ENCODE assay signal across 11 mouse cellular contexts in genomic region chr6:72724494-72725180, GRCm38 (mm10).
DNase-seq lines count a peak whose midpoint lies in the region; ATAC-seq lines count a peak whose summit lies in the region.
"Had no signal": no experiment of that assay in that cellular context is flagged by ENCODE, and none has a peak within 500 bp of the region (broad histone marks: within the 10 kb centered on the region; RNA-seq: fewer than 3 reads in every experiment).

No protein-coding gene starts in this region.

- H3K27ac ChIP-seq in hindbrain, embryonic 10.5 days = peak overlapping the region; percentile 65
- no peak overlapping the region for H3K27ac ChIP-seq in hindbrain, embryonic 14.5 days
- no peak overlapping the region for H3K27ac ChIP-seq in midbrain, embryonic 11.5 days (ENCODE audit: low read depth, low read length)
- no peak overlapping the region for H3K27ac ChIP-seq in midbrain, embryonic 15.5 days
- peak overlapping the region; percentile 38 for H3K27ac ChIP-seq in limb, embryonic 11.5 days (replicated peaks; ENCODE audit: low read depth, low read length)
- H3K27ac ChIP-seq: midbrain, embryonic 12.5 days had no signal

- no peak for ATAC-seq in hindbrain, embryonic 14.5 days (ENCODE audit: low FRiP score)
- ATAC-seq in midbrain, embryonic 11.5 days (ENCODE audit: low FRiP score) = no peak
- no peak for ATAC-seq in midbrain, embryonic 15.5 days (replicated peaks)
- no peak for ATAC-seq in limb, embryonic 11.5 days (ENCODE audit: insufficient number of reproducible peaks, low FRiP score, low TSS enrichment, low read depth)
- ATAC-seq: inflammation-experienced regulatory T-cells, adult 6 months had no signal

- DNase-seq in hindbrain, embryonic 10.5 days (ENCODE audit: low spot score) = no peak
- no peak for DNase-seq in hindbrain, embryonic 14.5 days (ENCODE audit: low spot score)
- DNase-seq in midbrain, embryonic 11.5 days (ENCODE audit: low spot score, missing footprints) = peak; percentile 87
- no peak for DNase-seq in limb, embryonic 11.5 days (ENCODE audit: low spot score)
- DNase-seq in thymus, postnatal 4 days = peak; percentile 62
- DNase-seq in right cerebral cortex, adult 2 months (ENCODE audit: low spot score in 2 of 2) = no peak
- DNase-seq in urinary bladder, postnatal 25 days (ENCODE audit: low spot score) = no peak
- DNase-seq: cerebellum, adult 11 months had no signal

- H3K4me2 ChIP-seq in hindbrain, embryonic 14.5 days (replicated peaks) = no peak overlapping the region
- H3K4me2 ChIP-seq in midbrain, embryonic 11.5 days = no peak overlapping the region
- no peak overlapping the region for H3K4me2 ChIP-seq in midbrain, embryonic 15.5 days
- H3K4me2 ChIP-seq in limb, embryonic 11.5 days (ENCODE audit: low read depth, severe bottlenecking) = no peak overlapping the region
- H3K4me2 ChIP-seq: midbrain, embryonic 12.5 days had no signal

- 58% methylated on average over 8 of the region's 8 CpGs for WGBS in hindbrain, embryonic 10.5 days
- 62% methylated on average over 8 of the region's 8 CpGs for WGBS in hindbrain, embryonic 14.5 days
- 61% methylated on average over 8 of the region's 8 CpGs for WGBS in midbrain, embryonic 11.5 days
- WGBS in midbrain, embryonic 15.5 days = 67% methylated on average over 8 of the region's 8 CpGs
- 47% methylated on average over 8 of the region's 8 CpGs for WGBS in limb, embryonic 11.5 days

- no peaks in the 10 kb centered on the region for H3K36me3 ChIP-seq in hindbrain, embryonic 10.5 days
- no peaks in the 10 kb centered on the region for H3K36me3 ChIP-seq in hindbrain, embryonic 14.5 days (replicated peaks; ENCODE audit: control insufficient read depth, insufficient read depth)
- no peaks in the 10 kb centered on the region for H3K36me3 ChIP-seq in midbrain, embryonic 11.5 days (ENCODE audit: control insufficient read depth, insufficient read depth, low read length)
- no peaks in the 10 kb centered on the region for H3K36me3 ChIP-seq in midbrain, embryonic 15.5 days (replicated peaks)
- no peaks in the 10 kb centered on the region for H3K36me3 ChIP-seq in limb, embryonic 11.5 days (ENCODE audit: control insufficient read depth, insufficient read depth, low read length)
- H3K36me3 ChIP-seq: midbrain, embryonic 12.5 days had no signal

- no peaks in the 10 kb centered on the region for H3K9me3 ChIP-seq in hindbrain, embryonic 10.5 days
- H3K9me3 ChIP-seq in hindbrain, embryonic 14.5 days (ENCODE audit: control insufficient read depth, low read length) = no peaks in the 10 kb centered on the region
- no peaks in the 10 kb centered on the region for H3K9me3 ChIP-seq in midbrain, embryonic 11.5 days (ENCODE audit: control insufficient read depth, low read length)
- no peaks in the 10 kb centered on the region for H3K9me3 ChIP-seq in midbrain, embryonic 15.5 days
- no peaks in the 10 kb centered on the region for H3K9me3 ChIP-seq in limb, embryonic 11.5 days (ENCODE audit: control insufficient read depth, low read length)
- H3K9me3 ChIP-seq: midbrain, embryonic 12.5 days had no signal

- H3K4me3 ChIP-seq in hindbrain, embryonic 10.5 days = no peak overlapping the region
- no peak overlapping the region for H3K4me3 ChIP-seq in hindbrain, embryonic 14.5 days (replicated peaks; ENCODE audit: low read length)
- H3K4me3 ChIP-seq in midbrain, embryonic 11.5 days (ENCODE audit: low read depth, low read length) = no peak overlapping the region
- no peak overlapping the region for H3K4me3 ChIP-seq in midbrain, embryonic 15.5 days
- H3K4me3 ChIP-seq in limb, embryonic 11.5 days (ENCODE audit: low read depth, low read length) = no peak overlapping the region
- H3K4me3 ChIP-seq: midbrain, embryonic 12.5 days had no signal

- no peak overlapping the region for H3K9ac ChIP-seq in hindbrain, embryonic 14.5 days
- no peak overlapping the region for H3K9ac ChIP-seq in midbrain, embryonic 11.5 days (ENCODE audit: low read length)
- H3K9ac ChIP-seq in midbrain, embryonic 15.5 days = no peak overlapping the region
- no peak overlapping the region for H3K9ac ChIP-seq in limb, embryonic 11.5 days (ENCODE audit: low read length)
- H3K9ac ChIP-seq: midbrain, embryonic 12.5 days had no signal

- H3K27me3 ChIP-seq in hindbrain, embryonic 10.5 days (ENCODE audit: insufficient read depth, poor library complexity, severe bottlenecking) = no peaks in the 10 kb centered on the region
- H3K27me3 ChIP-seq in hindbrain, embryonic 14.5 days (ENCODE audit: control insufficient read depth, insufficient read depth, low read length) = no peaks in the 10 kb centered on the region
- no peaks in the 10 kb centered on the region for H3K27me3 ChIP-seq in midbrain, embryonic 11.5 days (ENCODE audit: control insufficient read depth, insufficient read depth, low read length)
- H3K27me3 ChIP-seq in midbrain, embryonic 15.5 days (replicated peaks) = no peaks in the 10 kb centered on the region
- no peaks in the 10 kb centered on the region for H3K27me3 ChIP-seq in limb, embryonic 11.5 days (ENCODE audit: control insufficient read depth, insufficient read depth, low read length)
- H3K27me3 ChIP-seq: midbrain, embryonic 12.5 days had no signal

- peaks cover 64% of the 10 kb centered on the region for H3K4me1 ChIP-seq in hindbrain, embryonic 10.5 days (replicated peaks)
- peaks cover 15% of the 10 kb centered on the region for H3K4me1 ChIP-seq in hindbrain, embryonic 14.5 days (replicated peaks; ENCODE audit: control insufficient read depth, insufficient read depth, low read length)
- peaks cover 27% of the 10 kb centered on the region for H3K4me1 ChIP-seq in midbrain, embryonic 11.5 days (ENCODE audit: control insufficient read depth, insufficient read depth, low read length)
- H3K4me1 ChIP-seq in midbrain, embryonic 15.5 days = peaks cover 26% of the 10 kb centered on the region
- peaks cover 38% of the 10 kb centered on the region for H3K4me1 ChIP-seq in limb, embryonic 11.5 days (ENCODE audit: control insufficient read depth, insufficient read depth, low read length)

Comparison
In these comparisons a context has a peak if more than half of its experiments do, and no peak if none do; other contexts are left out.
1. H3K27ac ChIP-seq: peak in hindbrain, embryonic 10.5 days (single experiment) and limb, embryonic 11.5 days (single experiment); none in hindbrain, embryonic 14.5 days (single experiment), midbrain, embryonic 11.5 days (single experiment) and midbrain, embryonic 15.5 days (single experiment).
2. DNase-seq: peak in midbrain, embryonic 11.5 days (single experiment) and thymus, postnatal 4 days (single experiment); none in hindbrain, embryonic 10.5 days (single experiment), hindbrain, embryonic 14.5 days (single experiment), limb, embryonic 11.5 days (single experiment), right cerebral cortex, adult 2 months (0 of 2) and urinary bladder, postnatal 25 days (single experiment).